In genomic region chr1:25228381-25229244, GRCm38 (mm10) we compare ENCODE assay signal across 9 mouse cellular contexts.
A peak's percentile ranks its signal among the peaks of the same experiment; 100 is the strongest.
DNase-seq lines count a peak whose midpoint lies in the region; ATAC-seq lines count a peak whose summit lies in the region.
"Had no signal": no experiment of that assay in that cellular context is flagged by ENCODE, and none has a peak within 500 bp of the region (broad histone marks: within the 10 kb centered on the region; RNA-seq: fewer than 3 reads in every experiment).

No protein-coding gene starts in this region.

- peak; percentile 87 for ATAC-seq in intestine, embryonic 15.5 days
- ATAC-seq in megakaryocyte progenitor cell, adult 5-6 weeks (replicated peaks; ENCODE audit: poor library complexity) = peak; percentile 81

- H3K27ac ChIP-seq in intestine, embryonic 15.5 days = no peak overlapping the region

- no peaks in the 10 kb centered on the region for H3K36me3 ChIP-seq in intestine, embryonic 15.5 days

- no peak overlapping the region for H3K9ac ChIP-seq in intestine, embryonic 15.5 days

- H3K27me3 ChIP-seq in intestine, embryonic 15.5 days (replicated peaks) = no peaks in the 10 kb centered on the region

- H3K4me2 ChIP-seq in intestine, embryonic 15.5 days (replicated peaks) = peak overlapping the region; percentile 31; the same call in 1 of the 2 replicates

- no peaks in the 10 kb centered on the region for H3K9me3 ChIP-seq in intestine, embryonic 15.5 days

- DNase-seq in adrenal gland, postnatal 10 days = peak; percentile 87
- peak; percentile 88 for DNase-seq in embryo, embryonic 10 days (ENCODE audit: low spot score)
- peak; percentile 65 to 79 for DNase-seq in gastrocnemius, postnatal 4 days (ENCODE audit: low spot score in 2 of 2)
- peak; percentile 56 to 60 for DNase-seq in left cerebral cortex, adult 8-10 months (ENCODE audit: low spot score in 2 of 2)
- peak; percentile 67 for DNase-seq in right cerebral cortex, postnatal 25 days
- DNase-seq in c-Kit-positive CD71-positive TER-119-positive erythroid progenitor cells, embryonic 14.5 days (ENCODE audit: low spot score) = no peak

- 6% methylated on average over 37 of the region's 37 CpGs for WGBS in intestine, embryonic 15.5 days

- no peaks in the 10 kb centered on the region for H3K4me1 ChIP-seq in intestine, embryonic 15.5 days (replicated peaks)

- no peak overlapping the region for H3K4me3 ChIP-seq in intestine, embryonic 15.5 days (replicated peaks)
- H3K4me3 ChIP-seq: erythroblast, embryonic 14.5 days had no signal
